Mouse (Mus musculus) kidney, adult 2 months (tissue): ENCODE results near the gene Slc9a3r1.

Source experiments
- CTCF ChIP-seq: fragments of 200-500 bp; conservative IDR thresholded peaks from 2 replicates; pipeline ENCODE4 v1.5.1; 2011; ENCODE audit warnings: low read depth, mild to moderate bottlenecking, control low read depth, low read length, moderate library complexity, mixed read lengths; ENCODE audit not compliant: insufficient read depth, insufficient read length
- POLR2A ChIP-seq: fragments of 200-500 bp; IDR thresholded peaks from one replicate; pipeline ENCODE4 v1.6.1; 2011; ENCODE audit warnings: low read depth, low read length, control low read depth

- TF ChIP-seq CTCF, result no peak
- TF ChIP-seq POLR2A, result no peak
Measured at GRCm38 (mm10) chr11:115202756-115203155, 39.6 kb downstream of the Slc9a3r1 start.
